Mouse (Mus musculus): ENCODE measurements around the gene Sec22b. TPM values are rescaled to one million over a fixed set of nuclear protein-coding genes. Genes with fewer than 3 reads are reported as not detected.

The Sec22b gene
- total RNA-seq, 2 experiments from 2014 or later, result 83.0 to 108 TPM

- ATAC-seq (replicated peaks; ENCODE audit: poor library complexity), result no peak
Measured at GRCm38 (mm10) chr3:97972707-97973106, 71.7 kb downstream of the Sec22b start.

Other genes starting within 250 kb of the Sec22b start
- gene Prkab2, start 243.0 kb upstream of the Sec22b start, total RNA-seq (2015), result 3.4 and 4.0 TPM in 2 replicates
- gene Prkab2, start 243.0 kb upstream of the Sec22b start, total RNA-seq (2017), result 2.7 and 4.0 TPM in 2 replicates
- gene Gm17651, start 226.5 kb upstream of the Sec22b start, total RNA-seq (2015), result not detected in 2 replicates
- gene Gm17651, start 226.5 kb upstream of the Sec22b start, total RNA-seq (2017), result not detected in 2 replicates
- 4.7 and 4.8 TPM in 2 replicates for gene Pde4dip, start 12.5 kb upstream of the Sec22b start, total RNA-seq (2015)
- gene Pde4dip, start 12.5 kb upstream of the Sec22b start, total RNA-seq (2017), result 6.7 and 7.8 TPM in 2 replicates
- gene Notch2, start 112.3 kb downstream of the Sec22b start, total RNA-seq (2015), result 23.5 and 23.6 TPM in 2 replicates
- 20.9 and 21.8 TPM in 2 replicates for gene Notch2, start 112.3 kb downstream of the Sec22b start, total RNA-seq (2017)

Measured in megakaryocyte progenitor cell, adult 5-6 weeks (primary cell).